Mouse (Mus musculus) ES-CJ7 (cell line): Measurements from ENCODE around the gene Ascl1.

Experiments
- DNase-seq: peaks from one replicate; pipeline ENCODE4 v3.0.0; 2011; ENCODE audit warnings: low read depth, low spot score

Gene Ascl1

GRCm38 (mm10) chr10:87485721-87486620 lies 7.5 kb downstream of the Ascl1 start:
- DNase-seq: peak; percentile 74

DNA sequence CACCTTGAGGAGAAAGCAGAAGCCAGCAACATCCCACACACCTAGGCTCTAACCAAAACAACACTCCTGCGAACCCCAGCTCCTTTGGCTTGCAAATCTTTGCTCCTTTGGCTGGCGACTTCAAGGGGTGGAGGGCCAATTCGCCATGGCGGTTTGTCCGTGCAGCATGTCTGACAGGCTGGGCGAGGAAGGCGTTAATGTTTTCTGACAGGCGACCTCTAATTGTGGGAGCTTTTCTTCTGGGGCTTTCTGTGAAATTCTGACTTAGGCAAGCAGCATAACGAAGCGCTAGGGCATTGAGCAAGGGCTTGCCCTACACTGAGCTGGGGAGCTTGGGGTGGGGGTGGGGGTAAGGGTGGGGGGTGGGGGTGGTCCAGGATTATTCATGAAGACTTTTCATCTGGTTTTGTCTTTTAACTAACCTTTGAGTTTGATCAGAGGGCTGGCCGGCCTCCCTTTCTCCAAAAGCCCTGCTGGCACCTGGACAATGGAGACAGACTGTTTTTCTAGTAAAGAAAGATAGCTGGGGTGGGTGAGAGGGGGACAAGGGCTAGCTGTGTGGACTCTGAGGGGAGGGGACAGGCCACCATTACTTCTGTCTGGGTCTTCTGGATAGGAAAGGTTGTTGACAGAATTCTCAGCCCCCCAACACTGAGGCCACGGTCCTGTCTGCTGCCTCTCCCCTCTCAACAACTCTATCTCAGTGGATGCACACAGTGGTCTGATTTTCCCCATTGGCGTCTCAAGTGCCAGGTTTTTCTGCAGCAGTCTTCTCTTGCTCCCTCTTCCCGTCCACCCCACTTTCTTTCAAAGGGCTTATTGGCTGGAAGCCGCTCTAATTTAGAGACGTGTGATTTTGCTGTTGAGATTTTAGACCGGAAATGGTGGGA lies 8.4 kb downstream of the Ascl1 start:
- peak; percentile 46 for DNase-seq

DNA sequence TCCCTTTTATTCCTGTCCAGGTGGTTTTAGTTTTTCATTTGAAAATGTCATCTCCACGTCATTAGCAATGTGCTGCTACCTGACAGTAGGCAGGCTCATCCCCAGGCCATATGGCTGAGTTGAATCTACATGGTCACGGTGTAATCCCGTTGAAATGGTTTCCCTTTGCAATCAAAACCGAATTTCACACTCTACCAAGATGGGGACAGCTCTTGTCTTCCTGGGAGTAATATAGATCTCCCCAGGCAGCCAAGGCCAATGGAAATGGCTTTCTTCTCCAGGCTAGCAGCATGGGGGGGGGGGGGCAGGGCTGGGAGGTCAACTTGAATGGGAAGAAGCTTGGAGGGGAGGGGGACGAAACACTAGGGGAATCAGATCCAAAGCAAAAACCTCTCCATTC lies 15.6 kb downstream of the Ascl1 start:
- DNase-seq: no peak

DNA sequence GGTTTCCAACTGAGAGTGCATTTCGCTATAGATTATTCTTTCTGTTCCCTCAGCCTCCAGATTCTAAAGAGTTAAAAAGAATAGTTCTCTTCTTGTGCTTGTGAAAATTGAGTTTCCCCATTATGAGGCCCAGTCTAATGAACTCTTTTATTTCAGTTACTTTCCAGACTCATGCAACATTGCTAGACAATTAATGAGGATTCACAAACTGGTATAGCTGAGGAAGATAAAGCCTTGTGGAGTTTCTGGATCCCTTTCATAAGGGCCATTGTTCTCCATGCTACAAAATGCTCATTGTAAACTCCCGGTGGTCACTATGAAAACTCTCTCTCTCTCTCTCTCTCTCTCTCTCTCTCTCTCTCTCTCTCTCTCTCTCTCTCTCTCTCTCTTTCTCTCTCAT lies 18.5 kb downstream of the Ascl1 start:
- no peak for DNase-seq

- no peak for DNase-seq
Measured at GRCm38 (mm10) chr10:87473475-87474131, 19.9 kb downstream of the Ascl1 start.

DNA sequence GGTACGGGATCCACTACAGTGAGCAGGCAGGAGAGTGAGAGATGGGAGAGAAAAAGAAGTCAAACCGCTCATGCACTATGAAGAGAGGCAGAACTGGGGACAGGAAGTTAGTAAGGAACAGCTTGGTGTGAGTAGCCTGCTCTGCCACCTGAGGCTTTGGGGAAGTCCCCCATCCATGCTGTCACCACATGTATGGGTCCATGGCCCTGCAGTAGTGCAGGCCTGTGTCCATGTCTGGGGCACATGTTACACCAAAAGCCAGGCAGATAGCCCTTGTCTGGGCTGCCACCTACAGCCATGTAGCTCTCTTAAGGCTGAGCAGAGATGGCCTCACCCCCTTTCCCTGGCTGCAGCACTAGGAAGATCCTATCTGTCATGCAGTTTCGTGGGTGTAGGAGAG lies 42.7 kb downstream of the Ascl1 start:
- no peak for DNase-seq

- no peak for DNase-seq
Measured at GRCm38 (mm10) chr10:87449368-87449767, 44.1 kb downstream of the Ascl1 start.

- no peak for DNase-seq
Measured at GRCm38 (mm10) chr10:87448257-87448656, 45.2 kb downstream of the Ascl1 start.

GRCm38 (mm10) chr10:87447754-87448095 lies 45.7 kb downstream of the Ascl1 start:
- peak; percentile 94 for DNase-seq

- peak; percentile 25 for DNase-seq
Measured at GRCm38 (mm10) chr10:87446829-87447753, 46.4 kb downstream of the Ascl1 start.

DNA sequence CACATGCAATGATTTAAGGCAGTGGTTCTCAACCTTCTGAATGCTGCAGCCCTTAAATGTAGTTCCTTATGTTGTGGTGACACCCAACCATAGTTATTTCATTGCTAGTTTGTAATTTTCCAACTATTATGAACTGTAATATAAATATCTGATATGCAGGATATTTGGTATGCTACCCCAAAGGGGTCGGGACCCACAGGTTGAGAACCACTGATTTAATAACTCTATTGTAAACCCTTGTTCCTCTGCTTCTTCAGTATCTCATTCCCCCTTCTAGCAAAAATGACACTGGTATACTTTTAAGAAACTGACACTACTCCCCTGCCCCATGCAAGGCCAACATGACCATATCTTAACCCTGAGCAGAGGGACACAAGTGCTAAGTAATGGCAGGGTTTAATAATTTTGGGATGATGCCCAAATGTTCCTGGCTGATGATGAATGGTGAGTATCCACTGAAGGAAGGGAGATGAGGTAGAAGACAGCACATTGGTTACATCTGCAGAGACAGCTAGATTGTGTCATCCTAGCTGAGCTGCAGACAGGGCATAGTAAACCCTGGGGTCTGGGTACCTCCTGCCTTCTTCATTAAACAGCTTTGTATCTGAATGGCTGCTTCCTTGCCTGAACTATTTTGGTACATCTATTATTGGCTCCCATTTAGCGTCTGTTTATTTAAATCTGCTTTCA lies 47.2 kb downstream of the Ascl1 start:
- DNase-seq: no peak
